Mouse (Mus musculus) liver, embryonic 14.5 days (tissue): ENCODE results near the gene Mtg1.

Source experiments
- CTCF ChIP-seq: IDR thresholded peaks from 2 replicates; pipeline ENCODE4 v1.5.1; 2016; ENCODE audit warnings: antibody characterized with exemption, low read depth, control low read depth
- EP300 ChIP-seq: IDR thresholded peaks from 2 replicates; pipeline ENCODE4 v1.6.1; 2016; ENCODE audit warnings: antibody characterized with exemption, low read depth

GRCm38 (mm10) chr7:140115583-140116328, 21.6 kb upstream of the Mtg1 start, which contains the start of gene Paox:
- TF ChIP-seq EP300 (no peak; the same call in 1 of the 2 replicates), CTCF (0 out of 2 replicates have a peak, but pooled peaks have one; percentile 10)
